Mouse (Mus musculus) CH12.LX (cell line): ENCODE measurements around the gene Maml2. TPM values are rescaled to one million over a fixed set of nuclear protein-coding genes. Genes with fewer than 3 reads are reported as not detected.

Experiments
- DNase-seq: peaks from one replicate; pipeline ENCODE4 v3.0.0-alpha.2; 2013; ENCODE audit errors: extremely low read depth
- H3K27ac ChIP-seq: 2 replicates; pipeline ENCODE4 v1.5.1; 2012; ENCODE audit warnings: low read depth, mild to moderate bottlenecking, control low read depth, moderate library complexity; ENCODE audit not compliant: insufficient read depth
- H3K27me3 ChIP-seq: replicated peaks from 2 replicates; pipeline ENCODE3; 2012; ENCODE audit warnings: inconsistent platforms
- H3K36me3 ChIP-seq, 2 experiments: replicated peaks in 1 of 2; 2 replicates each; pipeline versions ENCODE3 to v1.6.1; 2012; ENCODE audit warnings: inconsistent platforms in 1 of 2, low read length in 1 of 2, mild to moderate bottlenecking in 1 of 2, mixed read lengths in 1 of 2, moderate library complexity in 1 of 2; ENCODE audit not compliant: control insufficient read depth in 1 of 2, insufficient read depth in 1 of 2
- H3K4me1 ChIP-seq, 2 experiments: 2 replicates each; pipeline ENCODE4 v1.6.1; 2012; ENCODE audit warnings: inconsistent platforms in 1 of 2, moderate library complexity in 1 of 2; ENCODE audit not compliant: insufficient read depth in 2 of 2, control insufficient read depth in 1 of 2
- H3K4me2 ChIP-seq: 2 replicates; pipeline ENCODE4 v1.6.1; 2012; ENCODE audit warnings: low read depth, mild to moderate bottlenecking, control low read depth; ENCODE audit not compliant: poor library complexity, insufficient read depth, severe bottlenecking
- H3K4me3 ChIP-seq, 3 experiments: fragments of 150-350 bp in 1 of 3; sonication (generic) in 1 of 3; replicated peaks in 1 of 3; 2 replicates each; pipeline versions ENCODE3 to v1.5.1; 2011 to 2012; ENCODE audit warnings: low read depth in 2 of 3, low read length in 2 of 3, mild to moderate bottlenecking in 2 of 3, moderate library complexity in 2 of 3, control low read depth in 1 of 3, improper control_type of control experiment in 1 of 3, inconsistent platforms in 1 of 3, mixed read lengths in 1 of 3; ENCODE audit not compliant: poor library complexity in 1 of 3
- H3K79me2 ChIP-seq: replicated peaks from 2 replicates; pipeline ENCODE4 v1.6.1; 2012; ENCODE audit warnings: mild to moderate bottlenecking, moderate library complexity; ENCODE audit not compliant: control insufficient read depth, poor library complexity, insufficient read depth, severe bottlenecking; ENCODE audit errors: extremely low read depth
- H3K9ac ChIP-seq: 2 replicates; pipeline ENCODE4 v1.6.1; 2012; ENCODE audit warnings: low read depth, mild to moderate bottlenecking, control low read depth, moderate library complexity; ENCODE audit not compliant: insufficient read depth
- H3K9me3 ChIP-seq: replicated peaks from 2 replicates; pipeline ENCODE3; 2012; ENCODE audit warnings: low read length, inconsistent platforms, mixed read lengths
- BHLHE40 ChIP-seq: IDR thresholded peaks from 2 replicates; pipeline ENCODE4 v1.6.1; 2011; ENCODE audit warnings: mild to moderate bottlenecking, low read depth, low read length, improper control_type of control experiment
- CHD1 ChIP-seq: IDR thresholded peaks from 2 replicates; pipeline ENCODE4 v1.6.1; 2012; ENCODE audit warnings: low read depth, low read length, improper control_type of control experiment, inconsistent platforms
- CHD2 ChIP-seq: IDR thresholded peaks from 2 replicates; pipeline ENCODE4 v1.6.1; 2011; ENCODE audit warnings: low read length, improper control_type of control experiment
- ETS1 ChIP-seq: conservative IDR thresholded peaks from 2 replicates; pipeline ENCODE4 v1.6.1; 2012; ENCODE audit warnings: low read depth, mild to moderate bottlenecking, inconsistent platforms, low read length, improper control_type of control experiment, moderate library complexity
- GABPA ChIP-seq: IDR thresholded peaks from 2 replicates; pipeline ENCODE4 v1.6.1; 2012; ENCODE audit warnings: low read depth, low read length, improper control_type of control experiment, inconsistent platforms; ENCODE audit not compliant: insufficient replicate concordance
- HCFC1 ChIP-seq: IDR thresholded peaks from 2 replicates; pipeline ENCODE4 v1.6.1; 2012; ENCODE audit warnings: low read depth, mild to moderate bottlenecking, inconsistent platforms, low read length, improper control_type of control experiment
- KAT2A ChIP-seq: IDR thresholded peaks from 2 replicates; pipeline ENCODE4 v1.6.1; 2012; ENCODE audit warnings: low read length, improper control_type of control experiment, inconsistent platforms; ENCODE audit not compliant: insufficient replicate concordance
- MAFK ChIP-seq: IDR thresholded peaks from 2 replicates; pipeline ENCODE4 v1.6.1; 2011; ENCODE audit warnings: low read length, improper control_type of control experiment; ENCODE audit not compliant: insufficient replicate concordance
- MAZ ChIP-seq: IDR thresholded peaks from 2 replicates; pipeline ENCODE4 v1.6.1; 2012; ENCODE audit warnings: low read depth, mild to moderate bottlenecking, inconsistent platforms, low read length, improper control_type of control experiment, moderate library complexity
- MEF2A ChIP-seq: IDR thresholded peaks from 2 replicates; pipeline ENCODE4 v1.6.1; 2014; ENCODE audit warnings: low read depth, mild to moderate bottlenecking, inconsistent platforms, low read length, improper control_type of control experiment, borderline replicate concordance
- MXI1 ChIP-seq: IDR thresholded peaks from 2 replicates; pipeline ENCODE4 v1.6.1; 2011; ENCODE audit warnings: mild to moderate bottlenecking, low read depth, low read length, improper control_type of control experiment
- MYC ChIP-seq: IDR thresholded peaks from 2 replicates; pipeline ENCODE4 v1.6.1; 2011; ENCODE audit warnings: low read depth, mild to moderate bottlenecking, improper control_type of control experiment, low read length
- NRF1 ChIP-seq: IDR thresholded peaks from 2 replicates; pipeline ENCODE4 v1.6.1; 2014; ENCODE audit warnings: low read depth, mild to moderate bottlenecking, inconsistent platforms, low read length, improper control_type of control experiment, moderate library complexity
- PAX5 ChIP-seq: IDR thresholded peaks from 2 replicates; pipeline ENCODE4 v1.6.1; 2012; ENCODE audit warnings: low read length, inconsistent platforms, mixed read lengths
- RAD21 ChIP-seq: IDR thresholded peaks from 2 replicates; pipeline ENCODE4 v1.6.1; 2011; ENCODE audit warnings: low read depth, mild to moderate bottlenecking, low read length, improper control_type of control experiment, moderate library complexity
- RCOR1 ChIP-seq: conservative IDR thresholded peaks from 2 replicates; pipeline ENCODE4 v1.6.1; 2012; ENCODE audit warnings: low read depth, mild to moderate bottlenecking, inconsistent platforms, low read length, improper control_type of control experiment
- SIN3A ChIP-seq: IDR thresholded peaks from 2 replicates; pipeline ENCODE4 v1.6.1; 2012; ENCODE audit warnings: low read length, improper control_type of control experiment, inconsistent platforms
- TCF12 ChIP-seq: IDR thresholded peaks from 2 replicates; pipeline ENCODE4 v1.6.1; 2014; ENCODE audit warnings: low read depth, mild to moderate bottlenecking, inconsistent platforms, low read length, improper control_type of control experiment
- UBTF ChIP-seq: IDR thresholded peaks from 2 replicates; pipeline ENCODE4 v1.6.1; 2012; ENCODE audit warnings: low read depth, mild to moderate bottlenecking, inconsistent platforms, low read length, improper control_type of control experiment, moderate library complexity
- ZC3H11A ChIP-seq: IDR thresholded peaks from 2 replicates; pipeline ENCODE4 v1.6.1; 2012; ENCODE audit warnings: low read depth, mild to moderate bottlenecking, inconsistent platforms, low read length, improper control_type of control experiment
- dilution Hi-C: fragments of 300-500 bp; cut with MboI; formaldehyde crosslinking; loops from 2 replicates; pipeline ENCODE4 v1.14.3; 2020; ENCODE audit warnings: low sequenced_read_pairs; ENCODE audit not compliant: extremely low pct_unique_long_range_greater_than_20kb, extremely low pct_ligation_motif_present
- in situ Hi-C: fragments of 300-500 bp; cut with MboI; formaldehyde crosslinking; loops from 3 replicates; pipeline ENCODE4 v1.14.3; 2019; ENCODE audit warnings: low sequenced_read_pairs, low pct_ligation_motif_present, low pct_unique_long_range_greater_than_20kb, mixed read lengths
- polyA plus RNA-seq: library from polyadenylated mRNA; unstranded; fragments of >175 nt; gene quantifications from 2 replicates; pipeline ENCODE4 v1.2.1, GENCODE M21; 2012; ENCODE audit warnings: low read depth; ENCODE audit not compliant: insufficient read length
- total RNA-seq, 2 experiments: library from RNA; depleted of rRNA; stranded (reverse); fragments of 300-350 nt in 1 of 2; fragments of >200 nt in 1 of 2; gene quantifications; 2 replicates each; pipeline ENCODE4 v1.2.3; 2012 to 2014

Maml2 gene
- total and polyA plus RNA-seq, 3 experiments, result 5.9 to 9.1 (median 5.9) TPM

- H3K9me3 ChIP-seq, result no peaks in the 10 kb centered on the region
- no peak overlapping the region for H3K9ac ChIP-seq
- no peak for DNase-seq
- no peaks in the 10 kb centered on the region for H3K79me2 ChIP-seq
- no peak overlapping the region for H3K4me3 ChIP-seq
- TF ChIP-seq RCOR1, result no peak
- TF ChIP-seq MAFK, result no peak
- no peak for TF ChIP-seq ZC3H11A
- no peak for TF ChIP-seq NRF1
- no peak for TF ChIP-seq ETS1
- no peak for TF ChIP-seq KAT2A
- TF ChIP-seq MYC, result no peak
- no peak for TF ChIP-seq GABPA
- no peak for TF ChIP-seq BHLHE40
- TF ChIP-seq CHD1, result no peak
- no peak for TF ChIP-seq MXI1
- TF ChIP-seq UBTF, result no peak
- TF ChIP-seq MAZ, result no peak
- no peak for TF ChIP-seq CHD2
- TF ChIP-seq SIN3A, result no peak
- TF ChIP-seq TCF12, result no peak
- peaks cover 0 to 4% of the 10 kb centered on the region in 2 experiments; a peak in 1 of 4 replicates for H3K4me1 ChIP-seq
- no peak overlapping the region for H3K27ac ChIP-seq
- in situ Hi-C loops, result no loop called here
- no peaks in the 10 kb centered on the region for H3K27me3 ChIP-seq
- peaks cover 0 to 6% of the 10 kb centered on the region in 2 experiments for H3K36me3 ChIP-seq
- no peak overlapping the region for H3K4me2 ChIP-seq
- dilution Hi-C loops, result no loop called here
These were observed 309.9 kb downstream of the Maml2 start for GRCm38 (mm10) chr9:13607609-13608185.

DNA sequence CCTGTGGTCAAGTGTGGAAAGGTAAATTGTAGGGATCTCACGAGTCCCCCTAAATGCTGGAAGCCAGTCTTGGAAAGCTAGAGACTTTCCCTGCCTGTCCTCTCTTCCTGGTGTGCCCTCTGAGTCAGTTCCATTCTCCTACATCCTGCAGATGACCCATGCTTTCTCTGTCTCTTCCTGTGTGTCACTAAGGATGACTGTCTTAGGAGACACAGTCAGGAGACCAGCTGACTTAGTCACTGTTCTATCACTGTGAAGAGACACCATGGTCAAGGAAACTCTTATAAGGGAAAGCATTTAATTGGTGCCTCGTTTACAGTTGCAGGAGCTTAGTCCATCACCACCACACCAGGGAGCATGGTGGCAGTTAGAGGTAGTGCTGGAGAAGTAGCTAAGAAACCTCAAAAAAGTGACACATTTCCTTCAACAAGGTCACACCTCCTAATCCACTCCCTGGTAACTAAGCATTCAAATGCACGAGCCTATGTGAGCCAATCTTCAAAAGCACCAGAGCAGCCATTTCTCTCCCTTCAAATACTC lies 310.8 kb downstream of the Maml2 start:
- Histone ChIP-seq H3K4me2 (no peak overlapping the region), H3K4me1 (peaks cover 0 to 3% of the 10 kb centered on the region in 2 experiments; a peak in 1 of 4 replicates), H3K79me2 (no peaks in the 10 kb centered on the region), H3K9me3 (no peaks in the 10 kb centered on the region), H3K27me3 (no peaks in the 10 kb centered on the region), H3K9ac (no peak overlapping the region), H3K27ac (no peak overlapping the region), H3K36me3 (peaks cover 0 to 1% of the 10 kb centered on the region in 2 experiments), H3K4me3 (no peak overlapping the region)
- dilution Hi-C loops (no loop called here), in situ Hi-C loops (no loop called here)
- no peak for TF ChIP-seq NRF1
- no peak for TF ChIP-seq MEF2A
- TF ChIP-seq UBTF, result no peak
- no peak for TF ChIP-seq ETS1
- no peak for TF ChIP-seq PAX5
- TF ChIP-seq RAD21, result no peak
- no peak for TF ChIP-seq HCFC1
- no peak for DNase-seq
